Mouse (Mus musculus): ENCODE data around the gene Ms4a18.
"Not testable (repeated sequence)": the region's sequence is repeated elsewhere in the genome, so short reads cannot be mapped to it uniquely, and the experiment has no call there.

Ms4a18 gene

GRCm38 (mm10) chr19:11017891-11018290, at the start of gene Ms4a18:
Gene Ms4a18 (minus strand): TSS chr19:11018031.
- no peak for DNase-seq (ENCODE audit: low spot score in 2 of 2)

GRCm38 (mm10) chr19:11065202-11065875, 47.5 kb upstream of the Ms4a18 start:
- DNase-seq (ENCODE audit: low spot score in 2 of 2), result no peak

- no peak for DNase-seq (ENCODE audit: low spot score in 2 of 2)
These were observed 43.1 kb upstream of the Ms4a18 start for GRCm38 (mm10) chr19:11060900-11061299.

- DNase-seq (ENCODE audit: low spot score in 2 of 2), result no peak
These were observed 42.1 kb upstream of the Ms4a18 start for GRCm38 (mm10) chr19:11059967-11060366.

GRCm38 (mm10) chr19:11055700-11056099, 37.9 kb upstream of the Ms4a18 start:
- DNase-seq (ENCODE audit: low spot score in 2 of 2), result not testable (repeated sequence)

- DNase-seq (ENCODE audit: low spot score in 2 of 2), result no peak
These were observed 35.4 kb upstream of the Ms4a18 start for GRCm38 (mm10) chr19:11053277-11053676.

- no peak for DNase-seq (ENCODE audit: low spot score in 2 of 2)
These were observed 35.0 kb upstream of the Ms4a18 start for GRCm38 (mm10) chr19:11052877-11053276.

- DNase-seq (ENCODE audit: low spot score in 2 of 2), result no peak
These were observed 32.5 kb upstream of the Ms4a18 start for GRCm38 (mm10) chr19:11050286-11050685.

- no peak for DNase-seq (ENCODE audit: low spot score in 2 of 2)
These were observed 31.6 kb upstream of the Ms4a18 start for GRCm38 (mm10) chr19:11049426-11049825.

GRCm38 (mm10) chr19:11048503-11048902, 30.7 kb upstream of the Ms4a18 start:
- DNase-seq (ENCODE audit: low spot score in 2 of 2), result no peak

- DNase-seq (ENCODE audit: low spot score in 2 of 2), result no peak
These were observed 30.2 kb upstream of the Ms4a18 start for GRCm38 (mm10) chr19:11048009-11048408.

- peak; percentile 34 to 54 for DNase-seq (ENCODE audit: low spot score in 2 of 2)
These were observed 27.3 kb upstream of the Ms4a18 start for GRCm38 (mm10) chr19:11044996-11045711.

GRCm38 (mm10) chr19:11044671-11044995, 26.8 kb upstream of the Ms4a18 start:
- no peak for DNase-seq (ENCODE audit: low spot score in 2 of 2)

GRCm38 (mm10) chr19:11037570-11037969, 19.7 kb upstream of the Ms4a18 start:
- DNase-seq (ENCODE audit: low spot score in 2 of 2), result no peak

GRCm38 (mm10) chr19:11022382-11022781, 4.6 kb upstream of the Ms4a18 start:
- DNase-seq (ENCODE audit: low spot score in 2 of 2), result no peak

GRCm38 (mm10) chr19:11017251-11017650, 580 bp downstream of the Ms4a18 start:
- DNase-seq (ENCODE audit: low spot score in 2 of 2), result no peak

GRCm38 (mm10) chr19:11015998-11016397, 1.8 kb downstream of the Ms4a18 start:
- DNase-seq (ENCODE audit: low spot score in 2 of 2), result no peak

- DNase-seq (ENCODE audit: low spot score in 2 of 2), result no peak
These were observed 2.4 kb downstream of the Ms4a18 start for GRCm38 (mm10) chr19:11015468-11015867.

- DNase-seq (ENCODE audit: low spot score in 2 of 2), result no peak
These were observed 24.7 kb downstream of the Ms4a18 start, which contains the start of gene Ms4a15 for GRCm38 (mm10) chr19:10993150-10993549. Gene Ms4a15 (minus strand): TSS chr19:10993250.

- no peak for DNase-seq (ENCODE audit: low spot score in 2 of 2)
These were observed 25.9 kb downstream of the Ms4a18 start for GRCm38 (mm10) chr19:10991911-10992310.

- no peak for DNase-seq (ENCODE audit: low spot score in 2 of 2)
These were observed 27.1 kb downstream of the Ms4a18 start for GRCm38 (mm10) chr19:10990751-10991150.

GRCm38 (mm10) chr19:10988563-10988962, 29.3 kb downstream of the Ms4a18 start:
- no peak for DNase-seq (ENCODE audit: low spot score in 2 of 2)

- DNase-seq (ENCODE audit: low spot score in 2 of 2), result no peak
These were observed 31.9 kb downstream of the Ms4a18 start for GRCm38 (mm10) chr19:10985889-10986288.

All from cerebellum, postnatal 4 days (tissue).